Mouse (Mus musculus) erythroblast, embryonic 14.5 days (primary cell): Measurements from ENCODE around the gene AC124502.3.
"Not testable (repeated sequence)": the region's sequence is repeated elsewhere in the genome, so short reads cannot be mapped to it uniquely, and the experiment has no call there.

ENCODE experiments used
- GATA1 ChIP-seq: IDR thresholded peaks from 2 replicates; pipeline ENCODE4 v1.6.1; 2012; ENCODE audit warnings: low read length, inconsistent platforms, mixed read lengths
- TAL1 ChIP-seq: IDR thresholded peaks from 3 replicates; pipeline ENCODE4 v1.6.1; 2012; ENCODE audit warnings: low read length, inconsistent platforms, mixed read lengths

DNA sequence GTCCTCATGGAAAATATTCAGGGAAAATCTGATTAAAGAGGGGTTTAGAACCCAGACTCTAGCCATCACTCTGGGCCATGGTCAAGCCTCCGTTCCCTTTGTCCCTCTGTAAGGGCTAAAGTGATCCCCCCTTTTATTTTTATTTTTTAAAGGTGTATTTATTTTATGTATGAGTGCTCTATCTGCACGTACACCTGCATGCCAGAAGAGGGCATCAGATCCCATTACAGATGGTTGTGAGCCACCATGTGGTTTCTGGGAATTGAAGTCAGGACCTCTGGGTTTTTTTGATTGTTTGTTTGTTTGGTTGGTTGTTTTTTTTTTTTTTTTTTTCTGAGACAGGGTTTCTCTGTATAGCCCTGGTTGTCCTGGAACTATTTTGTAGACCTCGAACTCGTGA, 47.8 kb downstream of the AC124502.3 start:
- not testable (repeated sequence) for TF ChIP-seq TAL1, GATA1
